Mouse (Mus musculus): ENCODE results near the gene Cd180. TPM values are rescaled to one million over a fixed set of nuclear protein-coding genes. Genes with fewer than 3 reads are reported as not detected.

Cd180 gene
- 1.1 and 1.6 TPM in 2 replicates for polyA plus RNA-seq (2015; fragmentation: Nextera tagmentation; extraction: Ambion mirVana)

- Histone ChIP-seq H3K27me3 (ENCODE audit: insufficient read depth, low read length) (no peaks in the 10 kb centered on the region), H3K4me3 (ENCODE audit: low read depth, low read length) (peak within 1 kb of the TSS; percentile 8), H3K4me1 (ENCODE audit: insufficient read depth) (peaks cover 21% of the 10 kb centered on the region), H3K36me3 (replicated peaks; ENCODE audit: insufficient read depth, low read length) (no peaks in the 10 kb centered on the region), H3K9ac (replicated peaks) (no peak within 1 kb of the TSS), H3K9me3 (ENCODE audit: low read length) (no peaks in the 10 kb centered on the region), H3K4me2 (ENCODE audit: low read depth, low read length) (peak within 1 kb of the TSS; percentile 46), H3K27ac (ENCODE audit: low read depth) (peak within 1 kb of the TSS; percentile 78)
- peak; percentile 43; the same call in 1 of the 2 replicates for ATAC-seq
- WGBS (ENCODE audit: insufficient replicate concordance) = 30% methylated on average over 8 of the region's 8 CpGs
- TF ChIP-seq EP300 (IDR thresholded peaks at IDR 0.05; ENCODE audit: low read depth) = no peak
- TF ChIP-seq CTCF (IDR thresholded peaks at IDR 0.05; ENCODE audit: low read depth) = no peak
- DNase-seq = peak; percentile 35
Measured at GRCm38 (mm10) chr13:102693341-102693801, at the start of gene Cd180. Gene Cd180 (plus strand): TSS chr13:102693558.

DNA sequence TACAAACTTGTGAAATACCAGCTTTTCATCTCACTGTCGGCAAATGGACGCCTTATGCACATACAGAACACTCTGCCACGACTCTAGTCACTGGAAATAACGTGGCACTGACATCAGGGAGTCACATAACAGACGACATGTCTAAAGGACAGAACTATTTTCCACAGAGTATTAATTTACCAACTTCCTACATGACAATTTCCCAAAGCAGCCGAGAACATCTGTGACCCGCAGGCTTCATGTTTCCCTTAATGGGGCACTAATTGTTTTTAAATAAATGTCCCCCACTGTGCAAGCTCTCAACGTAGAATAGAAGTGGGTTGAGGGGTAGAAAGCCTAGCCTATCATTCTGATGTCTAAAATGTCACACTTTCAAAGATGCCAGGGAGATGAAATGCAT lies 49.0 kb upstream of the Cd180 start:
- DNase-seq (no peak), ATAC-seq (no peak)
- Histone ChIP-seq H3K9me3 (ENCODE audit: low read length) (no peaks in the 10 kb centered on the region), H3K27me3 (ENCODE audit: insufficient read depth, low read length) (no peaks in the 10 kb centered on the region), H3K36me3 (replicated peaks; ENCODE audit: insufficient read depth, low read length) (no peaks in the 10 kb centered on the region), H3K4me2 (ENCODE audit: low read depth, low read length) (no peak overlapping the region), H3K4me3 (ENCODE audit: low read depth, low read length) (no peak overlapping the region), H3K27ac (ENCODE audit: low read depth) (no peak overlapping the region), H3K4me1 (ENCODE audit: insufficient read depth) (no peaks in the 10 kb centered on the region; the same call in 1 of the 2 replicates), H3K9ac (replicated peaks) (no peak overlapping the region)
- TF ChIP-seq EP300 (IDR thresholded peaks at IDR 0.05; ENCODE audit: low read depth) (no peak), CTCF (IDR thresholded peaks at IDR 0.05; ENCODE audit: low read depth) (no peak)
- WGBS (ENCODE audit: insufficient replicate concordance) = 59% methylated on average over 8 of the region's 8 CpGs

DNA sequence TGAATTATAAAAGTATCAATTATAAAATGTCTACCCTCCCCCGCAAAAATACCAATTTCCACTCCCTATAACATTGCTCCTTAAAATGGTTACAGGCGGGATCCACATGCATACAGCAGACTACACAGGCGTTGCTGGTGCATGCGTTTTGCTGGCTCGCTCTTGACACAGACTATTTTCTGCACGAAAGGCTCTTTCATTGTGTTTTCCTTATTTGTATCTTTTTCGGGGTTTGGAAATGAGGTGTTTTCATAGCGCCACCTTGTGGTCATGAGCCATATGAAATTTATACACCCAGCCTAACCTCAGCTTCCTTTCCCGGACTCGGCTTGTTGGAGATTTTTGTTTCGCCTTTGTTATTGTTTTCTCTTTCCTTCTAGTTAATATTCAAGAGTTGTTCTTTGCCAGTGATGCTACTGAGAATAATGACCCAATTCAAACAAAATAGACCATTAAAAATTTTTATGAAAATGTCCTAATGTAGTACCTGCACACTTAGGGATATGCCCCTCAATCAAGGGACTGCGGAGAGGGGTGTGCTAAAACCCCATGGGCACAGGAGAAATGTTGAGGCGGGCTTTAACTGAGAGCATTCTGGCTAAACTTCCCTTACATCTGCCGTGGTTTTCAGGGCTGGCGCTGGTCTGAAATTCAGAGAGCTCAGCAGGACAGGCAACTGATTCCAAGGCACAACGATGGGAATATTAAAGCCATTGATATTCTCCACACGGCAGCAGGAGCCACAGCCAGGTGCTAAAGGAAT lies 48.4 kb upstream of the Cd180 start:
- no peak overlapping the region for H3K9ac ChIP-seq (replicated peaks)
- no peak overlapping the region for H3K4me3 ChIP-seq (ENCODE audit: low read depth, low read length)
- H3K4me1 ChIP-seq (ENCODE audit: insufficient read depth) = no peaks in the 10 kb centered on the region; the same call in 1 of the 2 replicates
- DNase-seq (peak; percentile 65), ATAC-seq (0 out of 2 replicates have a peak, but pooled peaks have one; percentile 19)
- no peaks in the 10 kb centered on the region for H3K9me3 ChIP-seq (ENCODE audit: low read length)
- 22% methylated on average over 17 of the region's 17 CpGs for WGBS (ENCODE audit: insufficient replicate concordance)
- H3K27me3 ChIP-seq (ENCODE audit: insufficient read depth, low read length) = no peaks in the 10 kb centered on the region
- H3K4me2 ChIP-seq (ENCODE audit: low read depth, low read length) = peak overlapping the region; percentile 34
- TF ChIP-seq CTCF (IDR thresholded peaks at IDR 0.05; ENCODE audit: low read depth) (peak; percentile 85), EP300 (IDR thresholded peaks at IDR 0.05; ENCODE audit: low read depth) (no peak)
- no peak overlapping the region for H3K27ac ChIP-seq (ENCODE audit: low read depth)
- H3K36me3 ChIP-seq (replicated peaks; ENCODE audit: insufficient read depth, low read length) = no peaks in the 10 kb centered on the region

- DNase-seq (peak; percentile 26), ATAC-seq (peak; percentile 56)
- no peak overlapping the region for H3K9ac ChIP-seq (replicated peaks)
- 64% methylated on average over 10 of the region's 10 CpGs for WGBS (ENCODE audit: insufficient replicate concordance)
- no peaks in the 10 kb centered on the region for H3K9me3 ChIP-seq (ENCODE audit: low read length)
- no peak overlapping the region for H3K4me3 ChIP-seq (ENCODE audit: low read depth, low read length)
- no peak overlapping the region; the same call in 1 of the 2 replicates for H3K27ac ChIP-seq (ENCODE audit: low read depth)
- H3K36me3 ChIP-seq (replicated peaks; ENCODE audit: insufficient read depth, low read length) = no peaks in the 10 kb centered on the region
- H3K27me3 ChIP-seq (ENCODE audit: insufficient read depth, low read length) = no peaks in the 10 kb centered on the region
- H3K4me2 ChIP-seq (ENCODE audit: low read depth, low read length) = no peak overlapping the region
- no peaks in the 10 kb centered on the region; the same call in 1 of the 2 replicates for H3K4me1 ChIP-seq (ENCODE audit: insufficient read depth)
- peak; percentile 52; the same call in 1 of the 2 replicates for TF ChIP-seq EP300 (IDR thresholded peaks at IDR 0.05; ENCODE audit: low read depth)
- no peak for TF ChIP-seq CTCF (IDR thresholded peaks at IDR 0.05; ENCODE audit: low read depth)
Measured at GRCm38 (mm10) chr13:102646271-102646771, 47.0 kb upstream of the Cd180 start.

- DNase-seq (no peak), ATAC-seq (no peak)
- WGBS (ENCODE audit: insufficient replicate concordance) = 67% methylated on average over 4 of the region's 4 CpGs
- H3K4me1 ChIP-seq (ENCODE audit: insufficient read depth) = no peaks in the 10 kb centered on the region; the same call in 1 of the 2 replicates
- H3K27ac ChIP-seq (ENCODE audit: low read depth) = 0 out of 2 replicates have a peak overlapping the region, but pooled peaks have one; percentile 22
- H3K4me3 ChIP-seq (ENCODE audit: low read depth, low read length) = no peak overlapping the region
- no peak overlapping the region for H3K9ac ChIP-seq (replicated peaks)
- no peaks in the 10 kb centered on the region for H3K27me3 ChIP-seq (ENCODE audit: insufficient read depth, low read length)
- no peaks in the 10 kb centered on the region for H3K36me3 ChIP-seq (replicated peaks; ENCODE audit: insufficient read depth, low read length)
- no peak for TF ChIP-seq CTCF (IDR thresholded peaks at IDR 0.05; ENCODE audit: low read depth)
- no peak for TF ChIP-seq EP300 (IDR thresholded peaks at IDR 0.05; ENCODE audit: low read depth)
- H3K4me2 ChIP-seq (ENCODE audit: low read depth, low read length) = no peak overlapping the region
- H3K9me3 ChIP-seq (ENCODE audit: low read length) = no peaks in the 10 kb centered on the region
Measured at GRCm38 (mm10) chr13:102647511-102647910, 45.8 kb upstream of the Cd180 start.

GRCm38 (mm10) chr13:102652303-102652889 lies 41.0 kb upstream of the Cd180 start:
- no peak overlapping the region for H3K27ac ChIP-seq (ENCODE audit: low read depth)
- H3K4me1 ChIP-seq (ENCODE audit: insufficient read depth) = no peaks in the 10 kb centered on the region; the same call in 1 of the 2 replicates
- H3K4me3 ChIP-seq (ENCODE audit: low read depth, low read length) = no peak overlapping the region
- TF ChIP-seq CTCF (IDR thresholded peaks at IDR 0.05; ENCODE audit: low read depth) = no peak
- TF ChIP-seq EP300 (IDR thresholded peaks at IDR 0.05; ENCODE audit: low read depth) = no peak
- no peak overlapping the region for H3K4me2 ChIP-seq (ENCODE audit: low read depth, low read length)
- no peak overlapping the region for H3K9ac ChIP-seq (replicated peaks)
- DNase-seq (no peak), ATAC-seq (no peak)
- H3K36me3 ChIP-seq (replicated peaks; ENCODE audit: insufficient read depth, low read length) = no peaks in the 10 kb centered on the region
- WGBS (ENCODE audit: insufficient replicate concordance) = 76% methylated on average over 6 of the region's 6 CpGs
- no peaks in the 10 kb centered on the region for H3K9me3 ChIP-seq (ENCODE audit: low read length)
- H3K27me3 ChIP-seq (ENCODE audit: insufficient read depth, low read length) = no peaks in the 10 kb centered on the region

Data from liver, postnatal 0 days (tissue).